Mouse (Mus musculus) heart, embryonic 16.5 days (tissue): ENCODE data around the gene Fam173a. TPM values are rescaled to one million over a fixed set of nuclear protein-coding genes. Genes with fewer than 3 reads are reported as not detected.
A peak's percentile ranks its signal among the peaks of the same experiment; 100 is the strongest.

Source experiments
- ATAC-seq: fragments of 200-750 bp; cut with Nextera tagmentation; replicated peaks from 2 replicates; pipeline ENCODE4 v1.8.0; 2017; ENCODE audit warnings: moderate number of reproducible peaks; ENCODE audit not compliant: insufficient read depth, low FRiP score; ENCODE audit errors: extremely low read depth
- H3K27ac ChIP-seq: fragments of 300-500 bp; sonication (generic); 2 replicates; pipeline ENCODE4 v1.5.1; 2014; ENCODE audit warnings: mild to moderate bottlenecking, low read length, control low read depth, moderate library complexity
- H3K27me3 ChIP-seq: fragments of 300-500 bp; sonication (generic); 2 replicates; pipeline ENCODE4 v1.6.1; 2014; ENCODE audit warnings: low read length, mixed read lengths; ENCODE audit not compliant: control insufficient read depth, insufficient read depth
- H3K36me3 ChIP-seq: fragments of 300-500 bp; sonication (generic); 2 replicates; pipeline ENCODE4 v1.6.1; 2014; ENCODE audit not compliant: control insufficient read depth, insufficient read depth
- H3K4me1 ChIP-seq: fragments of 300-500 bp; sonication (generic); 2 replicates; pipeline ENCODE4 v1.6.1; 2014; ENCODE audit warnings: low read length, mixed read lengths; ENCODE audit not compliant: control insufficient read depth, insufficient read depth
- H3K4me2 ChIP-seq: fragments of 300-500 bp; sonication (generic); 2 replicates; pipeline ENCODE4 v1.6.1; 2014; ENCODE audit warnings: low read depth, mild to moderate bottlenecking, control low read depth, low read length
- H3K4me3 ChIP-seq: fragments of 300-500 bp; sonication (generic); 2 replicates; pipeline ENCODE4 v1.5.1; 2014; ENCODE audit warnings: mild to moderate bottlenecking, control low read depth, low read length
- H3K9ac ChIP-seq: fragments of 300-500 bp; sonication (generic); 2 replicates; pipeline ENCODE4 v1.6.1; 2014; ENCODE audit warnings: low read length, control low read depth
- H3K9me3 ChIP-seq: fragments of 300-500 bp; sonication (generic); replicated peaks from 2 replicates; pipeline ENCODE4 v1.6.1; 2016; ENCODE audit warnings: low read length; ENCODE audit not compliant: control insufficient read depth
- WGBS: fragments of 180-500 bp; shearing (Covaris S2); extraction: QIAGEN DNeasy Blood & Tissue Kit; methylation state at CpG from one replicate; pipeline ENCODE4 v1.1.7; 2014; 5-methylcytosine and 5-hydroxymethylcytosine counted together
- polyA plus RNA-seq: library from polyadenylated mRNA; unstranded; fragments of >200 nt; fragmentation: Nextera tagmentation; extraction: Ambion mirVana; gene quantifications from 2 replicates; pipeline ENCODE4 v1.2.1, GENCODE M21; 2015

Gene Fam173a
- polyA plus RNA-seq, 1 experiment from 2014 or later: 65.1 TPM

DNA sequence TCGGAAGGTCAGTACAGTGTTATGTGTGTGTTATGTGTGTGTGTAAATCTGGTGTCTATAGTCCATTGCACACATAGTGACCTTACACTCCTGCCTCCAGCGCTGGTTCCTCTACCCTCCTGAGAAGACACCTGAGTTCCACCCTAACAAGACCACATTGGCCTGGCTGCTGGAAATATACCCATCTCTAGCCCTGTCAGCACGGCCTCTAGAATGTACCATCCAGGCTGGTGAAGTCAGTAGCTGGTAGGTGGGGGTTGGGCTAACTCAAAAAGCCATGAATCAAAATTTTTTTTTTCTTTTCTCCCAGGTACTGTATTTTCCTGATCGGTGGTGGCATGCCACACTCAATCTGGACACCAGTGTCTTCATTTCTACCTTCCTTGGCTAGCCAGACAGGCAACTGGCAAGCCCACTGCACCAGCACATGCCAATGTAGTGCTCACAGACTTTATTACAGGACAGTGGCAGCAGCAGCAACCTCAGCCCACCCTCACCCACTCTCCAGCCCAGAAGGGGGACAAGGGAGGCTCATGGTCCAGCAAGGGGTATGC lies 37.6 kb upstream of the Fam173a start:
- Histone ChIP-seq H3K4me2 (no peak overlapping the region), H3K4me1 (peaks cover 50% of the 10 kb centered on the region), H3K27ac (no peak overlapping the region), H3K27me3 (no peaks in the 10 kb centered on the region), H3K9me3 (no peaks in the 10 kb centered on the region), H3K36me3 (peaks cover 36% of the 10 kb centered on the region), H3K4me3 (no peak overlapping the region; the same call in 1 of the 2 replicates), H3K9ac (no peak overlapping the region)
- ATAC-seq: no peak
- 80% methylated on average over 4 of the region's 4 CpGs for WGBS

DNA sequence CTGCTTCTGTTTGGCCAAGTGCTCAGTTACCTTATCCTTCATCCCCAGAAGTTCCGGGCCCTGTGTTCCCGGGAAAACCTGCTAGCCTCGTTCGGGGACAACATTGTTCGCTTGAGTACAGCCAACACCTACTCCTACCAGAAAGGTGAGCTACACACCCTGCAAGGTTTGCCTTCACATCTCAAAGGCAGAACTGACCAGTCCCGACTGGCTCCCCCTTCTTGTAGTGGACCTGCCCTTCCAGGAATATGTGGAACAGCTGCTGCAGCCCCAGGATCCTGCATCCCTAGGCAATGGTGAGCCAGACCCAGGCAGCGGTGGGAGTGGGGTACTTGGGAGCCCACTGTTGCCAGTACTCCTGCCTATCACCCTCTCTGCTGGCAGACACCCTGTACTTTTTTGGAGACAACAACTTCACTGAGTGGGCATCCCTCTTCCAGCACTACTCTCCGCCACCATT lies 36.9 kb upstream of the Fam173a start:
- 31% methylated on average over 8 of the region's 8 CpGs for WGBS
- H3K27me3 ChIP-seq: no peaks in the 10 kb centered on the region
- H3K9me3 ChIP-seq: no peaks in the 10 kb centered on the region
- H3K4me2 ChIP-seq: peak overlapping the region; percentile 77
- H3K9ac ChIP-seq: peak overlapping the region; percentile 89
- ATAC-seq: no peak
- H3K4me1 ChIP-seq: peaks cover 48% of the 10 kb centered on the region
- H3K36me3 ChIP-seq: peaks cover 36% of the 10 kb centered on the region
- H3K4me3 ChIP-seq: peak overlapping the region; percentile 68
- H3K27ac ChIP-seq: peak overlapping the region; percentile 87

DNA sequence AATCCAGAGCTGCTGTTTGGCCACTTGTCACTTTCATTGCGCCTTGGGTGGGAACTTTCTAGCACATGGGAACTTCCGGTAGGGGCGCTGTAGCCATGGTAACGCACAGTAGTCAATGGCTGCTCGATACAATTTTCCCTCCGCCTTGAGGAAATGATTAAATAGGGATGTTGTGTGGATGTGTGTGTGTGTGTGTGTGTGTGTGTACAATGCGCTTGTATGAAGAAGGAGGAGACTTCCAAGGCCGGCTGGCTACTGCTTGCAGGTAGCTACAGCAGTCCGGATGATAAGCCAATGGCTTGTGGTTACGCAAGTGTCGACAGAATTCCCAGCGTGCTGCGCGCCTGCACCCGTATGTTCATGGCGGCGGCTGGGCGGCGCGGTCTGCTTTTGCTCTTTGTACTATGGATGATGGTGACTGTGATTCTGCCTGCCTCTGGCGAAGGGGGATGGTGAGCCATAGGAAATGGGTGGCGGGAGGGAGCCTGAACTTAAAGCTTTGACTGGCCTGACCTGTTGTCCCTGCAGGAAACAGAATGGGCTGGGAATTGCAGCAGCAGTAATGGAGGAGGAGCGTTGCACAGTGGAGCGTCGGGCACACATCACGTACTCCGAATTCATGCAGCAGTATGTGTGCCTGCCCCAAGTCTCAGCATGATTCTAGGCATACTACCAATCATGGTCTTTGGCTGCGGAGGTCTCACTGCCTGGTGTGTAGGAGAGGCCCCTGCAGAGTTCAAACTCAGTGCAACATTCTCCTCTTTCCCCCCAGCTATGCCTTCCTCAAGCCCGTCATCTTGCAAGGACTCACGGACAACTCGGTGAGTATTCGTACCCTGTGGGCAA lies 36.2 kb upstream of the Fam173a start, which contains the start of gene Jmjd8:
Jmjd8 (plus strand) TSS at position 156 of the 846 bp plus-strand sequence.
- no peak for ATAC-seq
- peak within 1 kb of the TSS; percentile 89 for H3K9ac ChIP-seq
- peak within 1 kb of the TSS; percentile 68 for H3K4me3 ChIP-seq
- H3K9me3 ChIP-seq: no peaks in the 10 kb centered on the region
- peak within 1 kb of the TSS; percentile 77 for H3K4me2 ChIP-seq
- H3K36me3 ChIP-seq: peaks cover 36% of the 10 kb centered on the region
- H3K4me1 ChIP-seq: peaks cover 48% of the 10 kb centered on the region
- WGBS: under 1% methylated on average over 32 of the region's 32 CpGs
- no peaks in the 10 kb centered on the region for H3K27me3 ChIP-seq
- H3K27ac ChIP-seq: peak within 1 kb of the TSS; percentile 87

DNA sequence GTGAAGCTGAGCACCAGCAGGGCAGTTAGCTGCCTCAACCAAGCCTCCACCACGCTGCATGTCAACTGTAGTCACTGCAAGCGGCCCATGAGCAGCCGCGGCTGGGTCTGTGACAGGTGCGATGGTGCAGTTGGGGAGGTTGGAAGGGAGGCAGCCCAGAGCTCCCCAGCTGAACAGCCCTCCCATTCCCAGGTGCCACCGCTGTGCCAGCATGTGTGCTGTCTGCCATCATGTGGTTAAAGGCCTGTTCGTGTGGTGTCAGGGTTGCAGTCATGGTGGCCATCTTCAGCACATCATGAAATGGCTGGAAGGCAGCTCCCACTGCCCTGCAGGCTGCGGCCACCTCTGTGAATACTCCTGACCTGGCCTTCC lies 35.5 kb upstream of the Fam173a start:
- Histone ChIP-seq H3K9me3 (no peaks in the 10 kb centered on the region), H3K4me1 (peaks cover 48% of the 10 kb centered on the region), H3K36me3 (peaks cover 36% of the 10 kb centered on the region), H3K27me3 (no peaks in the 10 kb centered on the region), H3K4me3 (peak overlapping the region; percentile 68), H3K9ac (peak overlapping the region; percentile 89; the same call in 1 of the 2 replicates), H3K27ac (peak overlapping the region; percentile 87), H3K4me2 (peak overlapping the region; percentile 77)
- no peak for ATAC-seq
- WGBS: 81% methylated on average over 8 of the region's 8 CpGs

DNA sequence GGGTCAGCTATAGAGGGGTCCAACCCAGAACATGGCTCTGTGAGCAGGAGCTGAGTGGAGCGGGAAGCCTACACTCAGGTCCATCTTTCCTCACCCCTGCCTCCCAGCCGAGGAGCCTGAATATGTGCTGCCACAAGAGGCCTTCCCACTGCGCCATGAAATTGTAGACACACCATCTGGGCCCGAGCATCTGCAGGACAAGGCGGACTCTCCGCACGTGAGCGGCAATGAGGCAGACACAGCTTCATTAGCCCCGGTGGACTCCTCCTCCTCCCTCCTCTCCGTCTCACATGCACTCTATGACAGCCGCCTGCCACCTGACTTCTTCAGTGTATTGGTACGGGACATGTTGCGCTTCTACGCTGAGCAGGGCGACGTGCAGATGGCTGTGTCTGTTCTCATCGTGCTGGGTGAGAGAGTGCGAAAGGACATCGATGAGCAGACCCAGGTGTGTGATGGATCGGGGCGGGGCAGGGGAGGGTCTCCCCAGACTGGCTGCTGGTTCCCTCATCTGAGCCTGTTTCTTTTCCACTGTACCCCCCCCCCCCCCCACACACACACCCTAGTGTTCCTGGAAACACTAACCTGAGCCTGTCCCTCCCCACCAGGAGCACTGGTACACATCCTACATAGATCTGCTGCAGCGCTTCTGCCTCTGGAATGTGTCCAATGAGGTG lies 35.0 kb upstream of the Fam173a start:
- Histone ChIP-seq H3K4me3 (no peak overlapping the region), H3K4me1 (peaks cover 48% of the 10 kb centered on the region), H3K4me2 (no peak overlapping the region), H3K27me3 (no peaks in the 10 kb centered on the region), H3K9ac (no peak overlapping the region), H3K9me3 (no peaks in the 10 kb centered on the region), H3K36me3 (peaks cover 36% of the 10 kb centered on the region), H3K27ac (no peak overlapping the region)
- 93% methylated on average over 22 of the region's 22 CpGs for WGBS
- ATAC-seq: no peak

DNA sequence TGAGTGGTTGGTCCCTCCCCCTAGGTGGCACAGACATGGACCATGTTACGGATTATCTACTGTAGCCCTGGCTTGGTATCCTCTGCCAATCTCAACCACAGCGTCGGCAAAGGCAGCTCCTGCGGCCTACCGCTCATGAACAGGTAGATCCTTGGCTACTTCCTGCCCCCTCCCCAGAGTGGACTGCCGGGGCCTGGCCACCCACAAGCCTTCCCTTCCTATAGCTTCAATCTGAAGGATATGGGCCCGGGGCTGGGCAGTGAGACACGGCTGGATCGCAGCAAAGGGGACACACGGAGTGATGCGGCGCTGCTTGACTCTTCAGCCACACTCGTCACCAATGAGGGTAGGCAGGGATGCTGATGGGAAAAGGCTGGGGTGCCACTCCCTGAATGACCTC lies 34.3 kb upstream of the Fam173a start:
- Histone ChIP-seq H3K9ac (no peak overlapping the region), H3K27ac (no peak overlapping the region), H3K4me3 (no peak overlapping the region), H3K27me3 (peaks cover 4% of the 10 kb centered on the region; the same call in 1 of the 2 replicates), H3K4me1 (peaks cover 47% of the 10 kb centered on the region), H3K9me3 (no peaks in the 10 kb centered on the region), H3K36me3 (peaks cover 36% of the 10 kb centered on the region), H3K4me2 (no peak overlapping the region)
- ATAC-seq: no peak
- 90% methylated on average over 13 of the region's 13 CpGs for WGBS

DNA sequence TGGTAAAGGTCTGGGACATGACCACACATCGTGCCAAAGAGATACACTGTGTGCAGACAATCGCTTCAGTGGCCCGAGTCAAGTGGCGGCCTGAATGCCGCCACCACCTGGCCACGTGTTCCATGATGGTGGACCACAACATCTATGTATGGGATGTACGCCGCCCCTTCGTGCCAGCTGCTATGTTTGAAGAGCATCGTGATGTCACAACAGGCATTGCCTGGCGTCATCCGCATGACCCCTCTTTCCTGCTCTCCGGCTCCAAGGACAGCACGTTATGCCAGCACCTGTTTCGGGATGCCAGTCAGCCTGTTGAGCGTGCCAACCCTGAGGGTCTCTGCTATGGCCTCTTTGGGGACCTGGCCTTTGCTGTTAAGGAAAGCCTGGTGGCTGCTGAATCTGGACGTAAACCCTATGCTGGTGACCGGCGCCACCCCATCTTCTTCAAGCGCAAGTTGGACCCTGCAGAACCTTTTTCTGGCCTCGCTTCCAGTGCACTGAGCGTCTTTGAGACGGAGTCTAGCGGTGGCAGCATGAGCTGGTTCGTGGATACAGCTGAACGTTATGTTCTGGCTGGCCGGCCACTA lies 33.4 kb upstream of the Fam173a start:
- no peak overlapping the region for H3K27ac ChIP-seq
- H3K9me3 ChIP-seq: no peaks in the 10 kb centered on the region
- WGBS: 95% methylated on average over 27 of the region's 27 CpGs
- no peak for ATAC-seq
- no peak overlapping the region for H3K9ac ChIP-seq
- peaks cover 4% of the 10 kb centered on the region; the same call in 1 of the 2 replicates for H3K27me3 ChIP-seq
- H3K4me2 ChIP-seq: no peak overlapping the region
- H3K4me1 ChIP-seq: peaks cover 37% of the 10 kb centered on the region
- no peak overlapping the region for H3K4me3 ChIP-seq
- peaks cover 30% of the 10 kb centered on the region for H3K36me3 ChIP-seq

DNA sequence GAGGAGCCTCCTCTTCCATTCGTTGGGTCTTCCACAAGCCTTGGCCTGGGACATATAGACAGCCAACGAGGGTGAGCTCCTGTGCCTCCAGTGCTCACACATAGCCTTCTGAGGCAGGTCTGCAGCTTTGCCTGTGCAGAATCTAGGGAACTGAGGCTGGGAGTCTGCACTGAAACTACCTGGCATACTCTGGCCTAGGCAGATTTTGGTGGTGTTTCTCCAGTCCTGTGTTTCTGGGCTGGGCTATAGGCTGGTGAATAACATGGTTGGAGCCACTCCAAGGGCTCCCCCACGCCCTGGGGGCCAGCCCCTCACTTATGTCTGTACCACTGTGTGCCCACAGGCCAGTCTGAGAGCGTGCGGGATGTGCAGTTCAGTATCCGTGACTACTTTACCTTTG lies 32.6 kb upstream of the Fam173a start:
- peaks cover 23% of the 10 kb centered on the region for H3K36me3 ChIP-seq
- H3K9ac ChIP-seq: no peak overlapping the region
- no peak overlapping the region for H3K4me3 ChIP-seq
- H3K27me3 ChIP-seq: peaks cover 9% of the 10 kb centered on the region
- H3K4me2 ChIP-seq: no peak overlapping the region
- H3K9me3 ChIP-seq: no peaks in the 10 kb centered on the region
- H3K4me1 ChIP-seq: peaks cover 31% of the 10 kb centered on the region
- H3K27ac ChIP-seq: no peak overlapping the region
- ATAC-seq: no peak
- 86% methylated on average over 6 of the region's 6 CpGs for WGBS
